Mouse (Mus musculus): ENCODE measurements around the gene Kctd8. TPM values are rescaled to one million over a fixed set of nuclear protein-coding genes. Genes with fewer than 3 reads are reported as not detected.
A peak's percentile ranks its signal among the peaks of the same experiment; 100 is the strongest.

Kctd8 gene
- polyA plus RNA-seq (2016; fragmentation: Nextera tagmentation; extraction: Ambion mirVana), result 8.1 and 9.6 TPM in 2 replicates

DNA sequence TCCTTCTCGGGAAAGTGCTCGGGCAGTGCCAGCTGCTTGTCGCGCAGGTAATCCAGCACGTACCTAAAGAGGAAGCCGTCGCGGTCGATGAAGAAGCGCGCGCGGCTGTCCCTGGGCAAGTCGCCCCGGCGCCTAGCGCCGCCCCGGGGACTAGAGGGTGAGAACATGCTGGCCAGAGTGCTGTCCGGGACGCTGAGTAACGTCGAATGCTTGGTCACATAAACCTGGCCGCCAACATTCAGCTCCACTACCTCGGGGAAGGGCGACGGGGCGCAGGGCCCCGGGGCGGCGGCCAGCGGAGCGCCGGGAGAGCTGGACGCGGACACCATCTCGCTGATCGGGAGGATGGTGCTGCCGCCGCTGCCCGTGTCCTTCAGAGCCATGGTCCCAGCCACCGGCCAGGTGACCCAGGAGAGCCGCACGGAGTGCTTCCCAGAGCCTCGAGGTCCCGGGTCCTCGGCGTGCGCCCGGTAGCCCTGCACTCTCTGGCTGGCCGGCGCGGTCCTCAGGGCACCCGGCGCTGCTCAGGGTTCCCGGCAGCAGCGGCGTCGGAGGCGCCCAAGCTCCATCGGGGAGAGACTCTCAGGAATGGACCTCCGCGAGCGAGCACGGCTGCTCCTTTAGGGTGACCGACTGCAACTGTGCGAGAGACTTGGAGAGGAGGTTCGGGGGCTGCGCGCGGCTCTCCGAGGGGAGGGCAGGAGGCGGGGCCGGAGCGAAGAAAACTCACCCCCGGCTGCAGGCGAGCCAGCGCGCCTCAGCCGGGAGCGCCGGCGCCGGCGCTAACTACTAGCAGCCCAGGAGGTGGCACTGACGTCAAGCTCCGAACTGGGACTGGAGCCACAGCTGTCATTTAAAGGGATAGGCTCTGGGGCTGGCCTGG is at the start of gene Kctd8:
TSS of gene Kctd8 (minus strand) at position 761 of the 883 bp plus-strand sequence.
- Histone ChIP-seq H3K4me2 (replicated peaks) (peak within 1 kb of the TSS; percentile 81), H3K4me3 (peak within 1 kb of the TSS; percentile 57), H3K4me1 (no peaks in the 10 kb centered on the region), H3K36me3 (no peaks in the 10 kb centered on the region), H3K9ac (peak within 1 kb of the TSS; percentile 61), H3K27me3 (replicated peaks) (0 out of 2 replicates have a peak, but pooled peaks cover 20% of the 10 kb centered on the region), H3K9me3 (no peaks in the 10 kb centered on the region), H3K27ac (no peak within 1 kb of the TSS)
- peak; percentile 97 for ATAC-seq (ENCODE audit: low FRiP score, low read depth)
- WGBS, result under 1% methylated on average over 87 of the region's 87 CpGs

DNA sequence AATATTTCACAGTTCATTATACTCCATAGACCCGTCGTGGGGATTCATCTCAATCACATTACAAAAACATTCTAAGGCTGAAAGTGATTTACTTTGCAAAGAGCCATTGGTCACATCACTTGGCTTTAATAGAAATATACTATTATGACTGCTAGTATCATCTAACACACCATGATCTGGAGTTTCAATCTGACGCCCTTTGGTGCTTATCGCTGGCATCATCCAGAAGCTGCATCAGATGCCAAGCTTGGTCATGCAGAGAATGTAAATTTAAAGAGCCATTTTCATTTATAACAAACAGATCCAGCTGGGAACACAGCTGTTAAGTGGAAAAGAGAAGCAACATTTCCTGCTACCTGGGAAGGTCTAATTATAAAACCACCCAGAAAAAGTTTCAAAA is 37.6 kb upstream of the Kctd8 start:
- H3K9ac ChIP-seq, result no peak overlapping the region
- H3K4me2 ChIP-seq (replicated peaks), result no peak overlapping the region
- H3K27me3 ChIP-seq (replicated peaks), result no peaks in the 10 kb centered on the region
- WGBS, result 85% methylated on average over 4 of the region's 4 CpGs
- no peak for ATAC-seq (ENCODE audit: low FRiP score, low read depth)
- no peaks in the 10 kb centered on the region for H3K36me3 ChIP-seq
- H3K4me3 ChIP-seq, result no peak overlapping the region
- H3K27ac ChIP-seq, result no peak overlapping the region
- no peaks in the 10 kb centered on the region for H3K9me3 ChIP-seq
- no peaks in the 10 kb centered on the region for H3K4me1 ChIP-seq

DNA sequence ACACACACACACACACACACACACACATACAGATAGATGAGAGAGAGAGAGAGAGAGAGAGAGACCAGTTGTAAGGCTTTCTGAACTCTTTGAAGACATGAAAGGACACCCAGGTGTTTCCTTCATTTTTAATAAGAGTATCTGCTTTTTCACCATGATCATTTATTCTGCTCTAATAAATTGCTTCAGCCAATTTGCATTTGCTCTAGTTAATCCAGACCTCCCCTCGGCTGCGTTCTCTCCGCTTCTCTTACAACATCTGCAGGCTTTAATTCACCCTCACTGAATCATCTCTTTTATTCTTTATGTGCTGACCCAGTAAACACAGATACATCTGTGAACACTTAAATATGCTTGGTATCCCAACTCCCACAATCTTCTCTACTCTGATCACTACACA is 9.1 kb upstream of the Kctd8 start:
- Histone ChIP-seq H3K27me3 (replicated peaks) (no peaks in the 10 kb centered on the region), H3K9me3 (no peaks in the 10 kb centered on the region), H3K4me1 (no peaks in the 10 kb centered on the region), H3K4me2 (replicated peaks) (no peak overlapping the region), H3K36me3 (no peaks in the 10 kb centered on the region), H3K27ac (no peak overlapping the region), H3K9ac (no peak overlapping the region), H3K4me3 (no peak overlapping the region)
- no peak for ATAC-seq (ENCODE audit: low FRiP score, low read depth)
- WGBS, result 76% methylated on average over 3 of the region's 3 CpGs

DNA sequence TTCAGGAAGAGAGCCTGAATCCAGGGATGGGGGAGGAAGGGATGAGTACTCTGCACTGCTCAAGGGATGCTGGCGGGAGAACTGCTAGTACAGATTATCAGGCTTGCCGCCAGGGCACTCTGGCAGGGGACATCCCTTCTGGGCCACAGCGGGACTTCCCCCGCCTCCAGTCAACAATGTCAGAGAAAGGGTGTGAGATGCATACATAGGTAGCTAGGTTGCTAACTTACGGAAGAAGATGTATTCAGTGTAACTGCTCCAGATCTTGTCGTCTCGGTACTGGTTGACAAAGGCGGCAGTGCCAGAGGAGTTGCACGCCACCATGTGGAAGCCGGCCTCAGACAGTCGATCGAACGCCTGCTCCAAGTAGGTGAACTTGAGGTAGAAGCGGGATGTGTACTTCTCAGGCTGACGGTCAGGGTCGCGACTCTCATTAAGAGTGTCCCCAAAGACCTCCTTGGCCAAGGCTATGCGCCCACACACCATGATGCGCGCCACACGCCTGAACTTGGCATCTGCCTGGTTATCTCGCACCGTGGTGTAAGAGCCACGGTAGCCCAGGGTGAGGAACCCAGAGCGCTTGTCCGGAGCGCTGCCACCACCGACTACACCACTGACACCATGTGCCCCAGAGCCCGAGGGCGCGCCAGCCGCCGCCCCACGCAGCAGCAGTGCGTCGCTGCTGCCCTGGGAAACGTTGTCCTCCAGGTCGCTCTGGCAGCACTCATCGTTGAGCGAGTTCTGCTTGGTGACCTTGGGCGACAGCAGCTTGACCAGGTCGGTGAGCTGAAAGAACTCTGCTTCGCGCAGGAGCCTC is 1.2 kb downstream of the Kctd8 start:
- no peaks in the 10 kb centered on the region for H3K9me3 ChIP-seq
- peak; percentile 39 for ATAC-seq (ENCODE audit: low FRiP score, low read depth)
- no peaks in the 10 kb centered on the region for H3K36me3 ChIP-seq
- peak overlapping the region; percentile 61; the same call in 1 of the 2 replicates for H3K9ac ChIP-seq
- H3K27me3 ChIP-seq (replicated peaks), result 0 out of 2 replicates have a peak, but pooled peaks cover 20% of the 10 kb centered on the region
- H3K4me1 ChIP-seq, result no peaks in the 10 kb centered on the region
- peak overlapping the region; percentile 57 for H3K4me3 ChIP-seq
- under 1% methylated on average over 44 of the region's 44 CpGs for WGBS
- peak overlapping the region; percentile 81 for H3K4me2 ChIP-seq (replicated peaks)
- no peak overlapping the region for H3K27ac ChIP-seq

DNA sequence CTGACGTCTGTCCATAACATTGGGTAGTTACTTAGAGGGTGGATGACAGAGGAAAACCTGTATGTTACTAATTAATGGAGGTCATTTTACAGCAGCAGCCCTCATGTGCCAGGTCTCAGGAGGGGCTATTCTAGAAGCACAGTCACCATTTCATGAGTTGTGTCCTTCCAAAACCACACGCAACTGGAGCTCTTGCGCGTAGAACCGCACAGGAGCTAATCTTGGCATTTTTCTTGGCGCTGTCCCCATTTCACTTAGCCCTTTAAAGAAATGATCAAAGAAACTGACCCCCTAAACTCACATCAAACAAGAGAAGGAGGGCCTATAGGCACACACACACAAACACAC is 1.9 kb downstream of the Kctd8 start:
- WGBS, result 83% methylated on average over 6 of the region's 6 CpGs
- Histone ChIP-seq H3K4me2 (replicated peaks) (peak overlapping the region; percentile 81), H3K4me3 (peak overlapping the region; percentile 57)

DNA sequence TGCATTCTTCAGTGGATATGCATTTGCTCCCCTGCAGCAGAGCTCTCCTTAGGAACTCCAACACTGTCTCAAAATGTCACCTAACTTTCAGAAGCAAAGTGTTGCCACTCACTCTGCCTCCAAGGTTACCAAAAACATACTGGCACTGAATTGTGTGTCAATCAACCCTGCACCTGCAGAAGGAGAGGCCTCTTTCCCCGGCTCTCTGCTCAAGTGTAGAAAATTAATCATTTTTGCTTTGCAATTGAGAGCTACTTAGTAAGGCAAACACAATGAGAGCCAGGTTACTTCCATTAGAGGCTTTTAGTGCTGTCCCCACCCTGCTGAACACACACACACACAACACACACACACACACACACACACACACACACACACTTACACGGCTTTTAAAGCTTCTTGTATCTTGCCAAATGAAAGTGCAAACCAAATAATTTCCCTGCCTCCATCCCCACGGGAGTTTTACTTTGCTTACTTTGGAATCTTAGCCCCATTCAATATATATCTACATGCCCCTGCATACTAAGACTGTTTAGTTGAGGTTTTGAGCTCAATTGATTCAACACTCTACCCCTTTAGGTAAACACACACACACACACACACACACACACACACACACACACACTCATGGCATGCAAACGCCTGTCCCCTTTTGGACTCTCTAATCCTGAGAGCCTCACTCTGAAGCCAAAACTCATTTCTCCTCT is 2.4 kb downstream of the Kctd8 start:
- H3K9me3 ChIP-seq, result no peaks in the 10 kb centered on the region
- no peak overlapping the region for H3K4me3 ChIP-seq
- H3K27me3 ChIP-seq (replicated peaks), result 0 out of 2 replicates have a peak, but pooled peaks cover 20% of the 10 kb centered on the region
- peak overlapping the region; percentile 81 for H3K4me2 ChIP-seq (replicated peaks)
- no peaks in the 10 kb centered on the region for H3K4me1 ChIP-seq
- 56% methylated on average over 4 of the region's 4 CpGs for WGBS
- H3K27ac ChIP-seq, result no peak overlapping the region
- no peak for ATAC-seq (ENCODE audit: low FRiP score, low read depth)
- H3K9ac ChIP-seq, result no peak overlapping the region
- no peaks in the 10 kb centered on the region for H3K36me3 ChIP-seq

More for the DNA sequence above, 1.9 kb downstream of the Kctd8 start:
- H3K9ac ChIP-seq, result no peak overlapping the region; the same call in 1 of the 2 replicates
- 0 out of 2 replicates have a peak, but pooled peaks cover 20% of the 10 kb centered on the region for H3K27me3 ChIP-seq (replicated peaks)
- no peaks in the 10 kb centered on the region for H3K4me1 ChIP-seq
- no peak for ATAC-seq (ENCODE audit: low FRiP score, low read depth)
- no peak overlapping the region for H3K27ac ChIP-seq
- H3K36me3 ChIP-seq, result no peaks in the 10 kb centered on the region
- H3K9me3 ChIP-seq, result no peaks in the 10 kb centered on the region

DNA sequence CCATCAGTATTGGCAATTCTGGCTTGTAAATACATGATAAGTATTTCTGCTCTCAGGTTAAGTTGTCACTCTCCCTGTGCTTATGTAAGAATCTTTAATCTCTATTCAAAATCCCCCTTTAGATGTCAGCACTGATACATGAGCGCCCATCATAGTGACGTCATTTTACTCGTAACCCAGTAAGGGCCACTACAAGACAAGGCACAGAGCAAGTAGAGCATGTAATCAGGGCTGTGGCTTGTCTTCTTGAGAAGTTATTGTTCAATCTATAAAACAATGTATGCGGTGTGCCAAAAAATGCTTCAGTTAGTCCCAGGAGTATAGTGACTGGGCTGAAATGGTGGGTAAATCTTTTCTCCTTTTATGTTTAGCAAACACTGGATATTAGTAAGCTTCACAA is 13.9 kb downstream of the Kctd8 start:
- no peak for ATAC-seq (ENCODE audit: low FRiP score, low read depth)
- Histone ChIP-seq H3K36me3 (no peaks in the 10 kb centered on the region), H3K4me3 (no peak overlapping the region), H3K4me2 (replicated peaks) (no peak overlapping the region), H3K27ac (no peak overlapping the region), H3K4me1 (no peaks in the 10 kb centered on the region), H3K9ac (no peak overlapping the region), H3K27me3 (replicated peaks) (no peaks in the 10 kb centered on the region), H3K9me3 (no peaks in the 10 kb centered on the region)
- 73% methylated on average over 4 of the region's 4 CpGs for WGBS

DNA sequence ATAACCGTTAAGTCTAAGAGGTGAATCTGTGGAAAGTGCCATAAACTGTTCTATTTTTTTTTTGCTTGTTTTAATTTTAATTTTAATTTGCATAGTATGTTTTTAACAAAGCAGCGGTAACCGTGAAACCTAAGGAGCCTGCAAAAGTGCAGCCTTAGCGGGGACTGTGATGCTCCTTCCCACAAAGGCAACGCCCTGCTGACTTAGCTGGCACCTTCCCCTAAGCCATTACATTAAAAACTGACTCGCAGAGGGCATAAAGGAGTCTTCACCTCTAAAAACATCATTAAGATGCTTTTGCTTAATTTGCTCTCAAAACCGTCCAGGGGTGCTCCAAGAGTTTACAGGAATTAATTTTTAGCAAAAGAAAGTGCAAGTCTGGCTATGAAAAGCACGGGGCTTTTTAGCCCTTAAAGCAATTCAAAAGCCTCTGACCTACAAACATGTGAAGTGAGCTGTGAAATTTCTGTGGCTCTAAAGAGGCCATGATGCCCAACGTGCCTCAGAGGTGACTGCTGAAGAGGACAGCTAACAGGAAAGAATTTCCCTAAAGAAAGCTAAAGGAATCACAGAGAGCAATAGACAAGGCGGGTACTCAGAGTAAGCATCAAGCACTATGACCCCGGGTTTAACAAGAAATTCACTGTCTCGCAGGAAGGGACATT is 16.8 kb downstream of the Kctd8 start:
- ATAC-seq (ENCODE audit: low FRiP score, low read depth), result no peak

DNA sequence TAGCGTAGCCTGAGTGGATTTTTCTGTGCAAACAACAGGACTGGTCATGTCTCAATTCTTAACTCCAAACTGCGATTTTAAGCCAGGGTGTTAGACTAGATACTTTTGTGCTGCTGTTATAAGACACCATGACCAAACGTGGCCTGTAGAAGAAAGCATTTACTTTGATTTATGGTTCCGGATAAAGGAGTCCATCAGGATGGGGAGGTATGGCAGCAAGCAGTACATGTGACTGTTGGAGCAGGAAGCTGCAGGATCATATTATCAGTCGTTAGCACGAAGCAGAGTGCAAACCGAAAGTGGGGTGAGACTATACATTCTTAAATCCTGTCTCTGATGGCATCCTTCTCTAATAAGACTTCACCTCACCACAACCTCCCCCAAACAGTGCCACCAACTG is 28.9 kb downstream of the Kctd8 start:
- no peak overlapping the region for H3K4me2 ChIP-seq (replicated peaks)
- no peaks in the 10 kb centered on the region for H3K4me1 ChIP-seq
- H3K36me3 ChIP-seq, result no peaks in the 10 kb centered on the region
- H3K9ac ChIP-seq, result no peak overlapping the region
- H3K27me3 ChIP-seq (replicated peaks), result no peaks in the 10 kb centered on the region
- no peaks in the 10 kb centered on the region for H3K9me3 ChIP-seq
- H3K27ac ChIP-seq, result no peak overlapping the region
- no peak overlapping the region for H3K4me3 ChIP-seq
- 78% methylated on average over 7 of the region's 7 CpGs for WGBS
- no peak for ATAC-seq (ENCODE audit: low FRiP score, low read depth)

More for the DNA sequence above, 16.8 kb downstream of the Kctd8 start:
- Histone ChIP-seq H3K4me1 (no peaks in the 10 kb centered on the region), H3K36me3 (no peaks in the 10 kb centered on the region), H3K4me3 (no peak overlapping the region), H3K27me3 (replicated peaks) (no peaks in the 10 kb centered on the region), H3K4me2 (replicated peaks) (no peak overlapping the region), H3K9ac (no peak overlapping the region), H3K9me3 (no peaks in the 10 kb centered on the region), H3K27ac (no peak overlapping the region)
- WGBS, result 37% methylated on average over 12 of the region's 12 CpGs

DNA sequence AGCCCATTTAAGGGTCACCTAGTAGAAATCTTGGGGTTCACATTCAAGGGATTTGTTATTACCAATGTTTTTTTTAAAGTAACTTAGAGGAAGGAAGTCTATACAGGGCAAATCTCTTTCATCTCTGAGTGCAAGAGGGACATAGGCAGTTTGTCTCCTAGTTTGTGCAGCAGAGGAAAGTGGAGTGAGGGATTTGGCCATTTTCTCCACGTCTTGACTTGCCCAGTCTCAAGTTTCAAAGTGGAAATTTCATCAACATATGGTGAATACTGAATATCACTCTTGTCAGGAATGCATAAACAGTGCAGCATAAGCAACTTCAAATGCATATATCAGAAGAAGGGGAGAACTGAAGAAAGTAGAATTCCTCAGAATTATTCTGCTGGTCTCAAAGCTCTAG is 39.8 kb downstream of the Kctd8 start:
- no peak overlapping the region for H3K9ac ChIP-seq
- no peak for ATAC-seq (ENCODE audit: low FRiP score, low read depth)
- no peaks in the 10 kb centered on the region for H3K9me3 ChIP-seq
- H3K4me2 ChIP-seq (replicated peaks), result no peak overlapping the region
- no peaks in the 10 kb centered on the region for H3K27me3 ChIP-seq (replicated peaks)
- H3K4me1 ChIP-seq, result no peaks in the 10 kb centered on the region
- WGBS, result 36% methylated on average over 1 of the region's 1 CpGs
- H3K4me3 ChIP-seq, result no peak overlapping the region
- H3K36me3 ChIP-seq, result no peaks in the 10 kb centered on the region
- H3K27ac ChIP-seq, result no peak overlapping the region

DNA sequence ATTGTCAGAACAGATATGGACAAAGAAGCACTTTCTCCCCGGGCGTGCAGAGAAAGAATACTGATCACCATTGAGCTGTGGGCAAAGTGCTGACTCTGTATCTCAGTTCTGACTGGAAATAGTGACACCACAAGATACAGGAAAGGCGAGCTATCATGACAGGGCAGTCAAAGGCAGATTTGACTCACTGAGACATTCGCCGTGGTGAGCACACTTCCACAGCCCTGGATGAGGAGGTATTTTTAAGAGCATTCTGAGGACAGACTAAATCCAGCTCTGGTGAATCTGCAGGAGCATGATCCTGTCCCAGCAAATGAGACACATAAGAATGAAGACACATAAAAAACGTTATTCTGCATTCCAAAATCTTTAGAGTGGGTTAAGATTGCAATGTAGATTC is 49.1 kb downstream of the Kctd8 start:
- ATAC-seq (ENCODE audit: low FRiP score, low read depth), result no peak
- Histone ChIP-seq H3K27me3 (replicated peaks) (no peaks in the 10 kb centered on the region), H3K27ac (no peak overlapping the region), H3K4me3 (no peak overlapping the region), H3K9ac (no peak overlapping the region), H3K4me2 (replicated peaks) (no peak overlapping the region), H3K9me3 (no peaks in the 10 kb centered on the region), H3K4me1 (no peaks in the 10 kb centered on the region), H3K36me3 (no peaks in the 10 kb centered on the region)
- WGBS, result 80% methylated on average over 6 of the region's 6 CpGs
